Mouse (Mus musculus) liver, postnatal 0 days (tissue): ENCODE data around the gene Gpr4. TPM values are rescaled to one million over a fixed set of nuclear protein-coding genes. Genes with fewer than 3 reads are reported as not detected.

ENCODE experiments used
- ATAC-seq: fragments of 200-750 bp; cut with Nextera tagmentation; 2 replicates; pipeline ENCODE4 v1.8.0; 2017; ENCODE audit warnings: mild to moderate bottlenecking, moderate library complexity
- DNase-seq: peaks from one replicate; pipeline ENCODE4 v3.0.0-alpha.2; 2016
- H3K27ac ChIP-seq: fragments of 300-500 bp; sonication (generic); 2 replicates; pipeline ENCODE4 v1.5.1; 2014; ENCODE audit warnings: antibody characterized with exemption, moderate library complexity, mild to moderate bottlenecking, low read depth
- H3K27me3 ChIP-seq: fragments of 300-500 bp; sonication (generic); 2 replicates; pipeline ENCODE4 v1.6.1; 2014; ENCODE audit warnings: low read length, control low read depth, mixed read lengths; ENCODE audit not compliant: insufficient read depth
- H3K36me3 ChIP-seq: fragments of 300-500 bp; sonication (generic); replicated peaks from 2 replicates; pipeline ENCODE4 v1.6.1; 2014; ENCODE audit warnings: mild to moderate bottlenecking, control low read depth, low read length, moderate library complexity, mixed read lengths; ENCODE audit not compliant: insufficient read depth
- H3K4me1 ChIP-seq: fragments of 300-500 bp; sonication (generic); 2 replicates; pipeline ENCODE4 v1.6.1; 2014; ENCODE audit warnings: antibody characterized with exemption, mild to moderate bottlenecking, control low read depth; ENCODE audit not compliant: insufficient read depth
- H3K4me2 ChIP-seq: fragments of 300-500 bp; sonication (generic); 2 replicates; pipeline ENCODE4 v1.6.1; 2014; ENCODE audit warnings: low read depth, mild to moderate bottlenecking, low read length, moderate library complexity, mixed read lengths
- H3K4me3 ChIP-seq: fragments of 300-500 bp; sonication (generic); 2 replicates; pipeline ENCODE4 v1.5.1; 2014; ENCODE audit warnings: low read depth, low read length
- H3K9ac ChIP-seq: fragments of 300-500 bp; sonication (generic); replicated peaks from 2 replicates; pipeline ENCODE4 v1.6.1; 2014; ENCODE audit warnings: mild to moderate bottlenecking, moderate library complexity
- H3K9me3 ChIP-seq: fragments of 300-500 bp; sonication (generic); 2 replicates; pipeline ENCODE4 v1.6.1; 2016; ENCODE audit warnings: mild to moderate bottlenecking, control low read depth, low read length, mixed read lengths
- CTCF ChIP-seq: sonication (generic); IDR thresholded peaks from 2 replicates; pipeline ENCODE4 v1.5.1; 2016; ENCODE audit warnings: antibody characterized with exemption, low read depth
- EP300 ChIP-seq: IDR thresholded peaks from 2 replicates; pipeline ENCODE4 v1.6.1; 2016; ENCODE audit warnings: antibody characterized with exemption, low read depth, mild to moderate bottlenecking
- WGBS: fragments of 180-500 bp; shearing (Covaris S2); extraction: QIAGEN DNeasy Blood & Tissue Kit; methylation state at CpG from one replicate; pipeline ENCODE4 v1.1.7; 2014; ENCODE audit not compliant: insufficient replicate concordance; 5-methylcytosine and 5-hydroxymethylcytosine counted together
- polyA plus RNA-seq: library from polyadenylated mRNA; unstranded; fragments of >200 nt; fragmentation: Nextera tagmentation; extraction: Ambion mirVana; gene quantifications from 2 replicates; pipeline ENCODE4 v1.2.1, GENCODE M21; 2015

The Gpr4 gene
- polyA plus RNA-seq, 1 experiment from 2014 or later: 0.74 TPM

DNA sequence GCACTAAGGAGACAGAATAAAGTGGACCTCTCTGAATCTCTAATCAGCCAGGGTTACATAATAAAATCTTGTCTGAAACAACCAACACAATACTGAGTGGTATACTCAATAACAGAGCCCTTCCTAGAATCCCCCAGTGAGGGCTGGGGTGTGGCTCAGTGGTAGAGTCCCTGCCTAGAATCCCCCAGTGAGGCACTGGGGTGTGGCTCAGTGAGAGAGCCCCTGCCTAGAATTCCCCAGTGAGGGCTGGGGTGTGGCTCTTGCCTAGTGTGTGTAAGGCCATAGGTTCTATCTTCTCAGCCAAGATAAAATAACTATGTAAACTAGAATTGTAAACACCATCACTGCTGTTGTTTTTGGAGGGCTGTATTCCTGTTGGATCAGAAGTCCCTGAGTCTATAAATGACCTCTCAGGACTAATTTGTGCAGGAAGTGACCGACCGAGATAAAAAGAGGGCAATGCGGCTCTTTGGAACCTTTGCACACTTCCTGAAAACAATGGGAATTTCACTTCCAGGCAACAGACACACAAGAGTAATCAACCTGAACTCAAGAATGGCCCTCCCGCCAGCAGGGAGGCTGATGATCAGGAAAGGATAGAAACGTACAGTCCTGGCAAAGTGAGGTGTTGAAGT is 1.2 kb upstream of the Gpr4 start:
- Histone ChIP-seq H3K27me3 (peaks cover 23% of the 10 kb centered on the region), H3K4me1 (peaks cover 9% of the 10 kb centered on the region), H3K4me2 (no peak overlapping the region), H3K9ac (no peak overlapping the region), H3K9me3 (no peaks in the 10 kb centered on the region), H3K4me3 (no peak overlapping the region), H3K36me3 (no peaks in the 10 kb centered on the region), H3K27ac (no peak overlapping the region)
- WGBS: 58% methylated on average over 5 of the region's 5 CpGs
- TF ChIP-seq EP300 (no peak), CTCF (no peak)
- DNase-seq (no peak), ATAC-seq (no peak)

GRCm38 (mm10) chr7:19213385-19213784 is 1.0 kb downstream of the Gpr4 start:
- Histone ChIP-seq H3K4me3 (no peak overlapping the region), H3K27me3 (peaks cover 23% of the 10 kb centered on the region), H3K9me3 (no peaks in the 10 kb centered on the region), H3K9ac (no peak overlapping the region), H3K4me1 (peaks cover 12% of the 10 kb centered on the region), H3K27ac (no peak overlapping the region), H3K4me2 (peak overlapping the region; percentile 35; the same call in 1 of the 2 replicates), H3K36me3 (no peaks in the 10 kb centered on the region)
- no peak for TF ChIP-seq EP300
- TF ChIP-seq CTCF: no peak
- ATAC-seq (no peak), DNase-seq (no peak)
- 65% methylated on average over 2 of the region's 2 CpGs for WGBS

DNA sequence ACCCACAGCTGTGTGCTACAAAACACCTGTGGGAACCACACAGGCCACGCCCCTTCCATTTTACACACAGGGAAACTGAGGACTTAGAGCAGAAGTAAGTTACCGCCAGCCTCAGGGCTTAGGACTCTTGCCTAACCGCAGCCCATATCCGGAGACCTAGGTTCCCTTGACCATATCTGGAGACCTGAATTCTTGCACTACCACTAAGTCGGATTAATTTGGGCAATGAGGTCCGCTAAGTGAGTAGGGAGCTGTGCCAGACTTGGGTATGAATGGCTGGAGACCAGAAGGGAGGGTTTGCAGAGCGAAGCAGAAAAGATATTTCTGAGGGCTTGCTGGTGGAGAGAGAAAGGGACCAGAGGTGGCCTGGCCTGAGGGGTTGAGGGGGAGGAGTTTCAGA is 2.0 kb downstream of the Gpr4 start:
- H3K9ac ChIP-seq: no peak overlapping the region
- ATAC-seq (no peak), DNase-seq (no peak)
- H3K9me3 ChIP-seq: no peaks in the 10 kb centered on the region
- peaks cover 12% of the 10 kb centered on the region for H3K4me1 ChIP-seq
- no peak overlapping the region for H3K4me3 ChIP-seq
- 0 out of 2 replicates have a peak overlapping the region, but pooled peaks have one; percentile 11 for H3K4me2 ChIP-seq
- TF ChIP-seq CTCF (no peak), EP300 (no peak)
- no peak overlapping the region for H3K27ac ChIP-seq
- H3K27me3 ChIP-seq: peaks cover 23% of the 10 kb centered on the region
- no peaks in the 10 kb centered on the region for H3K36me3 ChIP-seq
- 48% methylated on average over 7 of the region's 7 CpGs for WGBS

DNA sequence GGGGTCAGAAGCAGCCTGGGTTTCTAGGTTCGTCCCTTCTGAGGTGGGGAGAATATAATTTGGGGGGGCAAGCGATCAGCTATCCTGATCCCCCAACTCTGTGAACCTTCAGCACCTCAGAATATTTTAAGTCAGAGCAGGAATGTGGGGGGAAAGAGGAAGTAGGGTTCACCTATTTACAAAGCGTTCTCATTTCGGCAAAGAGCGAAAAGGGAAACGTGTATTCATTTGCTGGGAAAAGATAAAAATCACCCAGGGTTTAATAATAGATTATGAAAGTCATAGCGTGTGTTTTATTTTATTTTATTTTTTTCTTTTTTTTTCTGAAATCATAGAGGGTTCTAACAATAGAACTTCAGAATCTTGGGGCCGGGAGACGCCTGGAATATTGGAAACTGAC is 2.6 kb downstream of the Gpr4 start:
- Histone ChIP-seq H3K4me1 (peaks cover 12% of the 10 kb centered on the region), H3K4me2 (no peak overlapping the region), H3K9ac (no peak overlapping the region), H3K9me3 (no peaks in the 10 kb centered on the region), H3K27me3 (peaks cover 23% of the 10 kb centered on the region), H3K27ac (no peak overlapping the region), H3K4me3 (no peak overlapping the region), H3K36me3 (no peaks in the 10 kb centered on the region)
- ATAC-seq (no peak), DNase-seq (no peak)
- TF ChIP-seq EP300 (no peak), CTCF (no peak)
- whole genome bisulfite sequencing: 36% methylated on average over 9 of the region's 9 CpGs

GRCm38 (mm10) chr7:19217492-19217891 is 5.2 kb downstream of the Gpr4 start:
- H3K9ac ChIP-seq: no peak overlapping the region
- no peak for TF ChIP-seq CTCF
- no peak for TF ChIP-seq EP300
- H3K27ac ChIP-seq: no peak overlapping the region
- H3K4me3 ChIP-seq: no peak overlapping the region
- peaks cover 12% of the 10 kb centered on the region for H3K27me3 ChIP-seq
- H3K9me3 ChIP-seq: no peaks in the 10 kb centered on the region
- WGBS: 28% methylated on average over 5 of the region's 5 CpGs
- H3K36me3 ChIP-seq: no peaks in the 10 kb centered on the region
- H3K4me1 ChIP-seq: peaks cover 3% of the 10 kb centered on the region; the same call in 1 of the 2 replicates
- DNase-seq: no peak
- no peak overlapping the region for H3K4me2 ChIP-seq
- ATAC-seq: no peak

DNA sequence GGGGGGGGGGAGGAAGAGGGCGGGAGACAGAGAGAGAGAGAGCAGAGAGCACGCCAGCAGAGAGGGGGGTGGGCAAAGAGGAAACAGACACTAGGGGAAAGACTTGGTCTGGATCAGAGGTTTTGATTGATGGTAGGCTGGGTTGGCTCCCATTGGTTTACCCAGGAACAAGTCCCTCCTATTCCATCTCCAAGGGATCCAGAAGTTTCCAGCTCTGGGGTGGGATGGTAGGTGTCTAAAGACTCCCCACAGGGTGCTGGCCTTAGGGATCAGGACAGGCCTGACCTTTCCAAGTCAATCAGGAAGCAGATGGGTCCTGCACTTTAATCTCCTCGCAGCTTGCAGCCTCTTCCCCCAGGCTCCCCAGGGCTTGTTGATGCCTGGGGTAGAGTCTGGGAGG is 5.6 kb downstream of the Gpr4 start:
- DNase-seq (no peak), ATAC-seq (no peak; the same call in 1 of the 2 replicates)
- 0% methylated on average over 2 of the region's 3 CpGs for WGBS
- Histone ChIP-seq H3K27ac (no peak overlapping the region), H3K4me2 (no peak overlapping the region), H3K27me3 (peaks cover 8% of the 10 kb centered on the region; the same call in 1 of the 2 replicates), H3K4me1 (peaks cover 3% of the 10 kb centered on the region; the same call in 1 of the 2 replicates), H3K4me3 (no peak overlapping the region), H3K9me3 (no peaks in the 10 kb centered on the region), H3K9ac (no peak overlapping the region), H3K36me3 (no peaks in the 10 kb centered on the region)
- no peak for TF ChIP-seq CTCF
- TF ChIP-seq EP300: no peak
